Mouse (Mus musculus) frontal cortex, postnatal 14 days (tissue): ENCODE measurements around the gene Dimt1.
"Not testable (repeated sequence)": the region's sequence is repeated elsewhere in the genome, so short reads cannot be mapped to it uniquely, and the experiment has no call there.

Experiments used
- DNase-seq, 2 experiments: peaks; one replicate each; pipeline ENCODE4 v3.0.0; 2022; ENCODE audit warnings: low spot score in 2 of 2

Dimt1 gene

GRCm38 (mm10) chr13:106960557-106960956, 13.6 kb downstream of the Dimt1 start:
- no peak for DNase-seq

- no peak for DNase-seq
Measured at GRCm38 (mm10) chr13:106961496-106961895, 14.6 kb downstream of the Dimt1 start.

GRCm38 (mm10) chr13:106996891-106997290, 50.0 kb downstream of the Dimt1 start:
- DNase-seq, result no peak

- DNase-seq, result not testable (repeated sequence)
Measured at GRCm38 (mm10) chr13:106997557-106997956, 50.6 kb downstream of the Dimt1 start.

- DNase-seq, result no peak
Measured at GRCm38 (mm10) chr13:106998026-106998425, 51.1 kb downstream of the Dimt1 start.

- DNase-seq, result no peak
Measured at GRCm38 (mm10) chr13:106998671-106999070, 51.7 kb downstream of the Dimt1 start.

GRCm38 (mm10) chr13:107003211-107003610, 56.3 kb downstream of the Dimt1 start:
- no peak for DNase-seq

- no peak for DNase-seq
Measured at GRCm38 (mm10) chr13:107008174-107008573, 61.2 kb downstream of the Dimt1 start.
